Comparison of ENCODE assay signal across 22 mouse cellular contexts in the genomic region with DNA sequence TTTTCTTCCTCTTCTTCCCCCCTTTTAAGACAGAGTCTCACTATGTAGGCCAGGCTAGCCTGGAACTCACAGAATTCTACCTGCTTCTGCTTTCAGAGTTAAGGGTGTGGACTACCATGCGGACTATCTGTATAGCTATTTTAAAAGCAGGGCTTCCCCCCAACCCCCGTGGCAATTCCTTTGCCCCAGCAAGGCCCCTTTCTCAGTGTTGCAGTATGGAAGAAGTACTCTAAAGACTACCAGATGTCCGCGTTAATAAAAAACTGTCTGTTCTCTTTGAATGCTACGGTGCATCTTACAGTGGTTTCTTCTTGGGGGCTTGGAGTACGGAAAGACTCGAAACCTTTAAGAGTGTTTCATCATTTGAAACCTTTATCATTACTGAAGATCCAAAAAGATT. TPM values are rescaled to one million over a fixed set of nuclear protein-coding genes. Genes with fewer than 3 reads are reported as not detected.
DNase-seq lines count a peak whose midpoint lies in the region; ATAC-seq and TF ChIP-seq lines count a peak whose summit lies in the region.
"Had no signal": no experiment of that assay in that cellular context is flagged by ENCODE, and none has a peak within 500 bp of the region (broad histone marks: within the 10 kb centered on the region; RNA-seq: fewer than 3 reads in every experiment).

No protein-coding gene starts in this region.

- no peak for DNase-seq in liver, embryonic 13.5 days
- no peak for DNase-seq in liver, postnatal 0 days
- no peak for DNase-seq in embryonic facial prominence, embryonic 10.5 days (ENCODE audit: low spot score)
- DNase-seq in neural tube, embryonic 10.5 days (ENCODE audit: extremely low spot score, low spot score), result no peak
- DNase-seq in heart, postnatal 25 days (ENCODE audit: low spot score), result no peak
- DNase-seq in ovary, postnatal 36 days (ENCODE audit: low spot score), result no peak
- DNase-seq: adrenal gland, adult 2 months; cerebellum, adult 8-10 months; gastrocnemius, postnatal 25 days; kidney, adult 9 months; kidney, postnatal 25 days; left cerebral cortex, postnatal 4 days; lung, postnatal 14 days; retina, postnatal 1 day; right cerebral cortex, postnatal 4 days; thymus, postnatal 25 days had no signal

- 72% methylated on average over 7 of the region's 7 CpGs for WGBS in liver, embryonic 13.5 days (ENCODE audit: insufficient replicate concordance)
- WGBS in liver, postnatal 0 days (ENCODE audit: insufficient replicate concordance), result 76% methylated on average over 7 of the region's 7 CpGs
- WGBS in embryonic facial prominence, embryonic 10.5 days, result 51% methylated on average over 7 of the region's 7 CpGs
- WGBS in liver, embryonic 15.5 days (ENCODE audit: insufficient replicate concordance), result 73% methylated on average over 7 of the region's 7 CpGs

- no peaks in the 10 kb centered on the region for H3K9me3 ChIP-seq in liver, embryonic 13.5 days (replicated peaks)
- H3K9me3 ChIP-seq in liver, postnatal 0 days (ENCODE audit: low read length), result no peaks in the 10 kb centered on the region
- no peaks in the 10 kb centered on the region for H3K9me3 ChIP-seq in embryonic facial prominence, embryonic 10.5 days
- no peaks in the 10 kb centered on the region for H3K9me3 ChIP-seq in liver, embryonic 15.5 days (replicated peaks)
- H3K9me3 ChIP-seq: forebrain, embryonic 13.5 days; heart, embryonic 10.5 days; hindbrain, embryonic 13.5 days had no signal

- intact Hi-C loops in heart, postnatal 25 days (cut with DNase I), result no loop called here

- peaks cover 50% of the 10 kb centered on the region for H3K36me3 ChIP-seq in liver, embryonic 13.5 days
- H3K36me3 ChIP-seq in liver, postnatal 0 days (replicated peaks; ENCODE audit: insufficient read depth, low read length), result peaks cover 40% of the 10 kb centered on the region
- peaks cover 38% of the 10 kb centered on the region for H3K36me3 ChIP-seq in embryonic facial prominence, embryonic 10.5 days (replicated peaks)
- H3K36me3 ChIP-seq in liver, embryonic 15.5 days (replicated peaks), result peaks cover 49% of the 10 kb centered on the region

- no peak overlapping the region for H3K4me3 ChIP-seq in liver, embryonic 13.5 days (replicated peaks)
- no peak overlapping the region for H3K4me3 ChIP-seq in liver, postnatal 0 days (ENCODE audit: low read depth, low read length)
- H3K4me3 ChIP-seq in embryonic facial prominence, embryonic 10.5 days, result no peak overlapping the region
- no peak overlapping the region for H3K4me3 ChIP-seq in embryonic fibroblast, embryonic 13.5 days (ENCODE audit: insufficient read depth, low read length)
- no peak overlapping the region for H3K4me3 ChIP-seq in liver, embryonic 15.5 days (replicated peaks)
- H3K4me3 ChIP-seq: forebrain, embryonic 13.5 days; heart, embryonic 10.5 days; hindbrain, embryonic 13.5 days had no signal

- H3K9ac ChIP-seq in liver, embryonic 13.5 days, result no peak overlapping the region
- no peak overlapping the region for H3K9ac ChIP-seq in liver, postnatal 0 days (replicated peaks)
- no peak overlapping the region for H3K9ac ChIP-seq in liver, embryonic 15.5 days
- H3K9ac ChIP-seq: forebrain, embryonic 13.5 days; hindbrain, embryonic 13.5 days had no signal

- no peak for TF ChIP-seq EP300 in liver, postnatal 0 days (IDR thresholded peaks at IDR 0.05; ENCODE audit: low read depth)

- ATAC-seq in liver, embryonic 13.5 days (ENCODE audit: low read depth), result no peak
- no peak for ATAC-seq in liver, postnatal 0 days
- no peak for ATAC-seq in liver, embryonic 15.5 days (ENCODE audit: insufficient read depth)
- ATAC-seq: forebrain, embryonic 13.5 days; midbrain, embryonic 16.5 days had no signal

- no peak for TF ChIP-seq POLR2A in embryonic fibroblast, embryonic 13.5 days (IDR thresholded peaks at IDR 0.05; ENCODE audit: low read depth, low read length)

- H3K27me3 ChIP-seq in liver, embryonic 13.5 days, result no peaks in the 10 kb centered on the region
- peaks cover 16% of the 10 kb centered on the region; the same call in 1 of the 2 replicates for H3K27me3 ChIP-seq in liver, postnatal 0 days (ENCODE audit: insufficient read depth, low read length)
- H3K27me3 ChIP-seq in embryonic facial prominence, embryonic 10.5 days (replicated peaks; ENCODE audit: low read depth, poor library complexity, severe bottlenecking), result no peaks in the 10 kb centered on the region
- peaks cover 19% of the 10 kb centered on the region; the same call in 1 of the 2 replicates for H3K27me3 ChIP-seq in liver, embryonic 15.5 days
- H3K27me3 ChIP-seq: forebrain, embryonic 13.5 days had no signal

- peak overlapping the region; percentile 96 for H3K27ac ChIP-seq in liver, embryonic 13.5 days
- no peak overlapping the region for H3K27ac ChIP-seq in liver, postnatal 0 days (ENCODE audit: low read depth)
- peak overlapping the region; percentile 71 for H3K27ac ChIP-seq in embryonic facial prominence, embryonic 10.5 days (replicated peaks)
- peak overlapping the region; percentile 62 for H3K27ac ChIP-seq in embryonic fibroblast, embryonic 13.5 days (ENCODE audit: insufficient read depth, low read length)
- H3K27ac ChIP-seq in liver, embryonic 15.5 days (replicated peaks), result peak overlapping the region; percentile 92; the same call in 1 of the 2 replicates
- H3K27ac ChIP-seq: forebrain, embryonic 13.5 days; heart, embryonic 10.5 days; hindbrain, embryonic 13.5 days had no signal

- H3K4me2 ChIP-seq in liver, embryonic 13.5 days, result no peak overlapping the region
- H3K4me2 ChIP-seq in liver, postnatal 0 days (ENCODE audit: low read depth, low read length), result no peak overlapping the region
- no peak overlapping the region for H3K4me2 ChIP-seq in liver, embryonic 15.5 days
- H3K4me2 ChIP-seq: forebrain, embryonic 13.5 days; hindbrain, embryonic 13.5 days had no signal

- no peak for TF ChIP-seq CTCF in liver, postnatal 0 days (IDR thresholded peaks at IDR 0.05; ENCODE audit: low read depth)
- no peak for TF ChIP-seq CTCF in embryonic fibroblast, embryonic 13.5 days (IDR thresholded peaks at IDR 0.05; ENCODE audit: borderline replicate concordance, insufficient read depth, low read length)

- H3K4me1 ChIP-seq in liver, embryonic 13.5 days (replicated peaks), result peaks cover 85% of the 10 kb centered on the region
- H3K4me1 ChIP-seq in liver, postnatal 0 days (ENCODE audit: insufficient read depth), result peaks cover 42% of the 10 kb centered on the region
- peaks cover 45% of the 10 kb centered on the region for H3K4me1 ChIP-seq in embryonic facial prominence, embryonic 10.5 days
- peaks cover 14% of the 10 kb centered on the region for H3K4me1 ChIP-seq in embryonic fibroblast, embryonic 13.5 days (ENCODE audit: control insufficient read depth, insufficient read depth, low read length)
- H3K4me1 ChIP-seq in liver, embryonic 15.5 days (replicated peaks), result peaks cover 86% of the 10 kb centered on the region

RNA-seq across cellular contexts. Expression of gene Mylip, which starts 12.3 kb away (rescaled TPM):
- polyA plus RNA-seq in liver, embryonic 13.5 days (2015; fragmentation: Nextera tagmentation; extraction: Ambion mirVana), result 6.2 and 7.3 TPM in 2 replicates
- polyA plus RNA-seq in liver, postnatal 0 days (2015; fragmentation: Nextera tagmentation; extraction: Ambion mirVana), result 6.9 and 7.4 TPM in 2 replicates
- 7.5 and 9.2 TPM in 2 replicates for polyA plus RNA-seq in embryonic facial prominence, embryonic 10.5 days (2016; fragmentation: Nextera tagmentation; extraction: Ambion mirVana)
- 16.9 and 37.5 TPM in 2 replicates for polyA plus RNA-seq in embryonic fibroblast, embryonic 13.5 days (2011; ENCODE audit: insufficient read length, low read depth, missing spikeins)
- 7.6 and 7.9 TPM in 2 replicates for polyA plus RNA-seq in liver, embryonic 15.5 days (2015; fragmentation: Nextera tagmentation; extraction: Ambion mirVana)
- total RNA-seq in heart, postnatal 25 days (2021), result 10 to 100 TPM; 14.6 to 18.3 TPM
